Mouse (Mus musculus): ENCODE measurements at regions not wholly inside any gene's neighbourhood (a gene's known extent, or its start where the extent isn't known, plus 50 kb on each side); places are given as distances from the start of the nearest gene placed in this dataset.

GRCm38 (mm10) chr15:97517926-97518325, 187.7 kb downstream of the Rpap3 start:
- TF ChIP-seq CTCF (IDR thresholded peaks at IDR 0.05; ENCODE audit: low read depth, low read length) = no peak
- no peak for TF ChIP-seq POLR2A (IDR thresholded peaks at IDR 0.05; ENCODE audit: insufficient read depth, low read length)
- no peak for TF ChIP-seq EP300 (IDR thresholded peaks at IDR 0.05; ENCODE audit: insufficient read depth, low read depth, low read length)

Data from ES-Bruce4 (cell line).